In the genomic region with DNA sequence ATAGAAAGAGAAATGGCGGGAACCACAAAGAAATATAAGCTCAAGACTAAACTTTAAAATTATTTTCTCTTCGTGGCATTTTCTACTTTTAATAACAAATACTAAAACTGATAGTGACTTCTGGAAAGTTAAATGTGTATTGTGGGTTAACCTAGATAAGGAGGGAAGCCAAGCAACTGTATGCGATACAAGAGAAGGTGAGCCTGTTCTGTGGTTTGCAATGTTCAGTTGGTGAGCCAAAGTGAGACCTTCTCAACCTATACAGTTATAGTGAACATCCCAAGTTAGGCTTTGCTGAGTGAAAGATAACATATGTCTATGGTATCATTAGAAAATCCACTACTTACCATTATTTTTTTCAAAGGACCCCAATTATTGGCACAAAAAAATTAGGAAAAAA, we compare ENCODE assay signal across 29 mouse cellular contexts.
DNase-seq lines count a peak whose midpoint lies in the region; ATAC-seq lines count a peak whose summit lies in the region.
"Had no signal": no experiment of that assay in that cellular context is flagged by ENCODE, and none has a peak within 500 bp of the region (broad histone marks: within the 10 kb centered on the region; RNA-seq: fewer than 3 reads in every experiment).

No protein-coding gene starts in this region.

- H3K4me2 ChIP-seq in liver, embryonic 11.5 days = no peak overlapping the region
- H3K4me2 ChIP-seq in liver, embryonic 16.5 days (ENCODE audit: low read depth, low read length) = no peak overlapping the region
- H3K4me2 ChIP-seq: embryonic facial prominence, embryonic 13.5 days; heart, embryonic 12.5 days; heart, embryonic 15.5 days; hindbrain, embryonic 14.5 days had no signal

- no peak overlapping the region for H3K27ac ChIP-seq in liver, embryonic 11.5 days (ENCODE audit: low read depth, low read length)
- H3K27ac ChIP-seq in liver, embryonic 16.5 days (ENCODE audit: low read length) = no peak overlapping the region
- H3K27ac ChIP-seq: embryonic facial prominence, embryonic 10.5 days; embryonic facial prominence, embryonic 13.5 days; forebrain, embryonic 10.5 days; gastrocnemius, adult 2 months; heart, embryonic 15.5 days; hindbrain, embryonic 10.5 days; hindbrain, embryonic 14.5 days; hindbrain, postnatal 0 days had no signal

- H3K36me3 ChIP-seq in liver, embryonic 11.5 days (ENCODE audit: control insufficient read depth, insufficient read depth, low read length) = no peaks in the 10 kb centered on the region
- no peaks in the 10 kb centered on the region for H3K36me3 ChIP-seq in liver, embryonic 16.5 days (ENCODE audit: control insufficient read depth, insufficient read depth)
- H3K36me3 ChIP-seq: embryonic facial prominence, embryonic 10.5 days; embryonic facial prominence, embryonic 13.5 days; forebrain, embryonic 10.5 days; heart, embryonic 12.5 days; heart, embryonic 15.5 days; hindbrain, embryonic 10.5 days had no signal

- ATAC-seq in liver, embryonic 11.5 days (replicated peaks; ENCODE audit: low FRiP score) = peak; percentile 67; the same call in 1 of the 2 replicates
- peak; percentile 48; the same call in 1 of the 2 replicates for ATAC-seq in liver, embryonic 16.5 days (ENCODE audit: low read depth)
- peak; percentile 71 for ATAC-seq in megakaryocyte-erythroid progenitor cell, adult 5-6 weeks (replicated peaks; ENCODE audit: low FRiP score, low TSS enrichment, poor library complexity, severe bottlenecking)
- ATAC-seq: forebrain, embryonic 14.5 days; forebrain, postnatal 0 days; hindbrain, postnatal 0 days; inflammation-experienced regulatory T-cells, adult 6 months; Patski had no signal

- no peaks in the 10 kb centered on the region for H3K4me1 ChIP-seq in liver, embryonic 11.5 days (replicated peaks; ENCODE audit: control insufficient read depth, insufficient read depth, low read length)
- no peaks in the 10 kb centered on the region for H3K4me1 ChIP-seq in liver, embryonic 16.5 days (ENCODE audit: control insufficient read depth, low read depth, low read length)
- H3K4me1 ChIP-seq: embryonic facial prominence, embryonic 10.5 days; embryonic facial prominence, embryonic 13.5 days; forebrain, embryonic 10.5 days; heart, embryonic 12.5 days; heart, embryonic 15.5 days; hindbrain, embryonic 10.5 days had no signal

- H3K9ac ChIP-seq in liver, embryonic 11.5 days (ENCODE audit: low read depth, low read length) = no peak overlapping the region
- no peak overlapping the region for H3K9ac ChIP-seq in liver, embryonic 16.5 days (ENCODE audit: low read depth, low read length)
- H3K9ac ChIP-seq: embryonic facial prominence, embryonic 13.5 days; forebrain, postnatal 0 days; heart, embryonic 12.5 days; heart, embryonic 15.5 days; hindbrain, embryonic 14.5 days had no signal

- no peaks in the 10 kb centered on the region for H3K9me3 ChIP-seq in liver, embryonic 11.5 days (ENCODE audit: control insufficient read depth, low read length)
- no peaks in the 10 kb centered on the region for H3K9me3 ChIP-seq in liver, embryonic 16.5 days (replicated peaks; ENCODE audit: control insufficient read depth, low read length)
- H3K9me3 ChIP-seq: embryonic facial prominence, embryonic 10.5 days; embryonic facial prominence, embryonic 13.5 days; forebrain, embryonic 10.5 days; heart, embryonic 12.5 days; heart, embryonic 15.5 days; hindbrain, embryonic 10.5 days had no signal

- H3K27me3 ChIP-seq in liver, embryonic 11.5 days (replicated peaks; ENCODE audit: control insufficient read depth, insufficient read depth, low read length) = no peaks in the 10 kb centered on the region
- H3K27me3 ChIP-seq in liver, embryonic 16.5 days (ENCODE audit: control insufficient read depth, insufficient read depth, low read depth, low read length) = no peaks in the 10 kb centered on the region
- H3K27me3 ChIP-seq: embryonic facial prominence, embryonic 13.5 days; heart, embryonic 12.5 days; heart, embryonic 15.5 days had no signal

- WGBS in liver, embryonic 11.5 days = 68% methylated on average over 3 of the region's 3 CpGs
- 37% methylated on average over 3 of the region's 3 CpGs for WGBS in liver, embryonic 16.5 days (ENCODE audit: insufficient replicate concordance)

- no peak overlapping the region for H3K4me3 ChIP-seq in liver, embryonic 11.5 days (ENCODE audit: low read depth, low read length)
- H3K4me3 ChIP-seq in liver, embryonic 16.5 days (ENCODE audit: low read depth, low read length) = no peak overlapping the region
- H3K4me3 ChIP-seq: embryonic facial prominence, embryonic 10.5 days; embryonic facial prominence, embryonic 13.5 days; forebrain, embryonic 10.5 days; gastrocnemius, adult 2 months; heart, embryonic 12.5 days; heart, embryonic 15.5 days; hindbrain, embryonic 10.5 days had no signal

- DNase-seq in liver, embryonic 11.5 days (ENCODE audit: low spot score) = no peak
- no peak for DNase-seq in liver
- no peak for DNase-seq in thymus, postnatal 4 days
- no peak for DNase-seq in cerebellum, postnatal 10 days
- DNase-seq: adrenal gland, postnatal 10 days; adrenal gland, postnatal 36 days; cerebellum, adult 2 months; cerebellum, adult 9-11 months; cerebellum, postnatal 36 days; embryo, embryonic 11 days; forebrain, postnatal 0 days; gastrocnemius, adult 2 months; gastrocnemius, postnatal 14 days; heart, adult 11 months; heart, postnatal 10 days; heart, postnatal 36 days had no signal
